In genomic region chr12:74014739-74015270, GRCm38 (mm10) we compare ENCODE assay signal across 10 mouse cellular contexts. TPM values are rescaled to one million over a fixed set of nuclear protein-coding genes. Genes with fewer than 3 reads are reported as not detected.
DNase-seq lines count a peak whose midpoint lies in the region; ATAC-seq and TF ChIP-seq lines count a peak whose summit lies in the region.
"Had no signal": no experiment of that assay in that cellular context is flagged by ENCODE, and none has a peak within 500 bp of the region (broad histone marks: within the 10 kb centered on the region; RNA-seq: fewer than 3 reads in every experiment).

No protein-coding gene starts in this region.

- no peaks in the 10 kb centered on the region; the same call in 1 of the 2 replicates for H3K27me3 ChIP-seq in midbrain, embryonic 16.5 days (ENCODE audit: control insufficient read depth, insufficient read depth, low read depth, low read length)
- H3K27me3 ChIP-seq: heart, embryonic 15.5 days had no signal

- H3K4me2 ChIP-seq in midbrain, embryonic 16.5 days (ENCODE audit: low read length), result no peak overlapping the region
- H3K4me2 ChIP-seq: heart, embryonic 15.5 days; midbrain, embryonic 12.5 days had no signal

- no peaks in the 10 kb centered on the region for H3K36me3 ChIP-seq in midbrain, embryonic 16.5 days (ENCODE audit: control insufficient read depth, insufficient read depth, low read length)
- H3K36me3 ChIP-seq: heart, embryonic 15.5 days; midbrain, embryonic 12.5 days had no signal

- DNase-seq in embryo, embryonic 10 days (ENCODE audit: low spot score), result peak; percentile 21
- no peak for DNase-seq in embryo, embryonic 11 days
- peak; percentile 37 for DNase-seq in ovary, postnatal 36 days (ENCODE audit: low spot score)
- no peak for DNase-seq in ovary, postnatal 10 days (ENCODE audit: low spot score)
- DNase-seq in c-Kit-positive CD71-negative TER-119-negative erythroid progenitor cells, embryonic 14.5 days (ENCODE audit: low read depth), result peak; percentile 46
- peak; percentile 31 for DNase-seq in lung, adult 2 months
- DNase-seq in thymus, postnatal 4 days, result peak; percentile 81

- no peak for TF ChIP-seq POLR2A in lung, adult 2 months (IDR thresholded peaks at IDR 0.05; ENCODE audit: borderline replicate concordance, extremely low read depth, low read depth, low read length)

- H3K4me1 ChIP-seq in lung, adult 2 months (ENCODE audit: control insufficient read depth, insufficient read depth, low read length), result peaks cover 7% of the 10 kb centered on the region
- H3K4me1 ChIP-seq in midbrain, embryonic 16.5 days (ENCODE audit: control insufficient read depth, insufficient read depth, low read length), result no peaks in the 10 kb centered on the region; the same call in 1 of the 2 replicates
- H3K4me1 ChIP-seq: midbrain, embryonic 12.5 days had no signal

- WGBS in lung, adult 2 months, result 57% methylated on average over 7 of the region's 7 CpGs
- 61% methylated on average over 7 of the region's 7 CpGs for WGBS in midbrain, embryonic 16.5 days

- no peaks in the 10 kb centered on the region for H3K9me3 ChIP-seq in midbrain, embryonic 16.5 days (replicated peaks; ENCODE audit: control insufficient read depth, low read length, poor library complexity, severe bottlenecking)
- H3K9me3 ChIP-seq: heart, embryonic 15.5 days; midbrain, embryonic 12.5 days had no signal

- no peak overlapping the region for H3K27ac ChIP-seq in midbrain, embryonic 16.5 days (ENCODE audit: low read length)
- H3K27ac ChIP-seq: heart, embryonic 15.5 days; midbrain, embryonic 12.5 days had no signal

- H3K4me3 ChIP-seq in lung, adult 2 months (replicated peaks; ENCODE audit: extremely low read depth, low read depth, low read length), result no peak overlapping the region
- no peak overlapping the region for H3K4me3 ChIP-seq in midbrain, embryonic 16.5 days (ENCODE audit: low read depth, low read length)
- H3K4me3 ChIP-seq: heart, embryonic 15.5 days; midbrain, embryonic 12.5 days had no signal

- no peak overlapping the region for H3K9ac ChIP-seq in midbrain, embryonic 16.5 days (ENCODE audit: low read depth, low read length)
- H3K9ac ChIP-seq: heart, embryonic 15.5 days; midbrain, embryonic 12.5 days had no signal

- ATAC-seq in midbrain, embryonic 16.5 days, result no peak

- TF ChIP-seq CTCF in lung, adult 2 months (IDR thresholded peaks at IDR 0.05; ENCODE audit: insufficient read depth, low read length), result peak; percentile 34; the same call in 1 of the 2 replicates

RNA-seq across cellular contexts. Expression of gene Syt16, which starts 17.3 kb away (rescaled TPM):
- not detected in 2 replicates for polyA plus RNA-seq in lung, adult 2 months (2012; rRNA removed)
- 96.0 and 101 TPM in 2 replicates for polyA plus RNA-seq in midbrain, embryonic 16.5 days (2015; fragmentation: Nextera tagmentation; extraction: Ambion mirVana)

RNA-seq across cellular contexts. Expression of gene Snapc1, which starts 50.5 kb away (rescaled TPM):
- polyA plus RNA-seq in lung, adult 2 months (2012; rRNA removed), result 8.2 and 8.9 TPM in 2 replicates
- 37.0 and 39.4 TPM in 2 replicates for polyA plus RNA-seq in midbrain, embryonic 16.5 days (2015; fragmentation: Nextera tagmentation; extraction: Ambion mirVana)

Comparison
In these comparisons a context has a peak if more than half of its experiments do, and no peak if none do; other contexts are left out.
1. DNase-seq: peak in embryo, embryonic 10 days (single experiment), ovary, postnatal 36 days (single experiment), c-Kit-positive CD71-negative TER-119-negative erythroid progenitor cells, embryonic 14.5 days (single experiment), lung, adult 2 months (single experiment) and thymus, postnatal 4 days (single experiment); none in embryo, embryonic 11 days (single experiment) and ovary, postnatal 10 days (single experiment).
2. RNA of gene Syt16, which starts 17.3 kb away (polyA plus RNA-seq): 96.0 to 101 TPM in midbrain, embryonic 16.5 days; not detected in lung, adult 2 months; every median in the first group is over 10 times any median in the second.